Mouse (Mus musculus) left cerebral cortex, adult 18-20 months (tissue): ENCODE measurements around the gene Ccdc175. TPM values are rescaled to one million over a fixed set of nuclear protein-coding genes. Genes with fewer than 3 reads are reported as not detected.

Experiments used
- DNase-seq, 2 experiments: peaks; one replicate each; pipeline ENCODE4 v3.0.0; 2021 to 2022; ENCODE audit warnings: low spot score in 2 of 2, mixed read lengths in 1 of 2
- total RNA-seq, 2 experiments: library from RNA; stranded (reverse); gene quantifications; 2 replicates each; pipeline ENCODE4 v1.2.3; 2021

The Ccdc175 gene
- total RNA-seq, 2 experiments from 2014 or later, result not detected

DNA sequence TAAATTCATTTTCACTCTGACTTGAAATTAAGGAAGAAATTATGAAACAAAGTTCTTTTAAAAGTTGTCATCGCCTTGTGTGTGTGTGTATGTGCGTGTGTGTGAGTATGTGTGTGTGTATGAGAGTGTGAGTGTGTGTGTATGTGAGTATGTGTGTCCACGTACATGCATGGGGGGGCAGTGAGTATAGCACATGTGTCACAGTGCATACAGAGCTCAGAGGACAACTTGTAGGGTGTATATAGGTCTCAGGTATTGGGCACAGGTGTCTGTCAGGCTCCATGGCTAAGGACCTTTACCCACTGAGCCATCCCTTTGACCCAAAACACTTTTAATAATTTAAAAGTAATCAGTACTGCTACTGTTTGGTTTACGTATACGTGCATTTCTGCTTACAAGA, 80.8 kb downstream of the Ccdc175 start:
- DNase-seq, result no peak

DNA sequence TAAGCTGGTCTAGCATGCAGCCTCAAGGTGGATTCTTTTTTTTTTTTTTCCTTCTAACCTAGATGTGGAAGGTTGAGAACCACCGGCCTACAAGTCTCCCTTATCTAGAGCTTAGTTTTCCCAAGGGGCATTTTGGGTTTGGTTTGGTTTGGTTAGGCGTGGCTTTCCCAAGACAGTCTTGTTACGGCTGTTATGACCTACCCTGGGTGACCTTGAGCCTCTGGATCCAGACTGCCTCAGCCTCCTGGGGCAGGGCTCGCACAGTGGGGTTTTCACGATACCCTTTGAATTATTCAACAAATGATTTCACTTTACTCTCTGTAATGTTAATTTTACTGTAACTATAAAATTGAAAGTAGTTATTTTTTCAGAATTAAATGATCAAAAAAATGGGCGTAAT, 82.1 kb downstream of the Ccdc175 start:
- no peak for DNase-seq

DNA sequence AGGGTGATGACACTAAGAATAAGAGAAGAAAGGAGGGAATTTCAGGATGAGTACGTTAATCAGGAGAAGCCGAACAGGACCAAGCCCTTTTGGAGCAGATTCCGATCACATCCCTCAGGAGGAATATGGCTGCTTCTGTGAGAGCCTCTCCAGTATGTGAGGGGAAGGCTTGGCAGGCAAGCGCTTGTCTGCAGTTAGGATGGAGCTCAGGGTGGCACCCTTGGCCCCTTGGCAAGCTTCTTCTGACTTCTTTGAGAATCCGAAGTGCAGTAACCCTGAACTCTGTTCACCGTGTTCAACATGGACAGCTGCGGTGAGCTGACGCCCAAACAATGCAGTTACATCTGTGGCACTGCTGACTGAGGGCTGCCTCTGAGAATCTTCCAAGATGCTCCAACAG, 87.9 kb downstream of the Ccdc175 start:
- DNase-seq, result no peak

DNA sequence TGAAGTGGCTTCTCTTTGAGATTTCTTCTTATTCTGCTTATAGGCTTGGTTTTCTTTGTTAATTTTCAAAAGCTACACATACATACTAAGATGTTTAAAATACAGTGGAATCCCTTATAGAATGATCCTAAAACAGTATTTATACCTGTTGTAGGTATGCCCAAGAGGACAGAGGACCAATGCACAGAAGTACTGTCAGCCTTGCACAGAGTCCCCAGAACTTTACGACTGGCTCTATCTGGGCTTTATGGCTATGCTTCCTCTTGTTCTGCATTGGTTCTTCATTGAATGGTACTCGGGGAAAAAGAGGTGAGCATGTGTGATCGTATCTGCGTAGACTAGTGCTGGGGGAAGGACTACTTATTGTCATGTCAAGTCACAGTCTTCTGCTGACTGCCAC, 95.0 kb downstream of the Ccdc175 start:
- DNase-seq, result no peak

DNA sequence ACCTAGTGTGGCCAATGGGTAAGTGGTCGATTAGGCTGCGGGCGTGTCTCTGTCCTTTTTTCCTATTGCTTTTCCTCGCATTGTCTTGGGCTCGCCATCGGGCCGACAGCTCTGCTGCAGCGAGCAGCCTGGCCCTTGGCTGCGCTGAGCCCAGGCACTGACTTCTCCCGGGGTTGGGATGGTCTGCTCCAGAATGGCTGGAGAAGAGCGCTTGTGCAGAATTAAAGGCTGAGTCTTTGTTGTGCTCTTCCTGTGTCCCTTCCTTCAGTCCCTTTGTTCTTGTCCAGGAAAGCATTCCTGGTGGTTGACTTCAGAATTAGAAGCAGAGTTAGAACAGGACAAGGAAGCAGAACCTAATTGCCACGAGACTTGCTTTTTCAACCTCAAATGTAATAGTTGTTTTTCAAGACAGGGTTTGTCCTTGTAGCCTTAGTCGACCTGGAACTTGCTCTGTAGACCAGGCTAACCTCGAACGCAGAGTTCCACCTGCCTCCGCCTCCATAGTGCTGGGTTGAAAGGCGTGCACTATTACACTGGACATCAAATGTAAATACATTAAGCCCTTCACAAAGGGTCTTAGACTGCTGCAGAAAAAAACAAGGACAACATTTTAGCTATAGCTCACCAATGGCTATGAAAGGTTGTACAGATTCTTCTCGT, 98.5 kb downstream of the Ccdc175 start:
- no peak for DNase-seq

DNA sequence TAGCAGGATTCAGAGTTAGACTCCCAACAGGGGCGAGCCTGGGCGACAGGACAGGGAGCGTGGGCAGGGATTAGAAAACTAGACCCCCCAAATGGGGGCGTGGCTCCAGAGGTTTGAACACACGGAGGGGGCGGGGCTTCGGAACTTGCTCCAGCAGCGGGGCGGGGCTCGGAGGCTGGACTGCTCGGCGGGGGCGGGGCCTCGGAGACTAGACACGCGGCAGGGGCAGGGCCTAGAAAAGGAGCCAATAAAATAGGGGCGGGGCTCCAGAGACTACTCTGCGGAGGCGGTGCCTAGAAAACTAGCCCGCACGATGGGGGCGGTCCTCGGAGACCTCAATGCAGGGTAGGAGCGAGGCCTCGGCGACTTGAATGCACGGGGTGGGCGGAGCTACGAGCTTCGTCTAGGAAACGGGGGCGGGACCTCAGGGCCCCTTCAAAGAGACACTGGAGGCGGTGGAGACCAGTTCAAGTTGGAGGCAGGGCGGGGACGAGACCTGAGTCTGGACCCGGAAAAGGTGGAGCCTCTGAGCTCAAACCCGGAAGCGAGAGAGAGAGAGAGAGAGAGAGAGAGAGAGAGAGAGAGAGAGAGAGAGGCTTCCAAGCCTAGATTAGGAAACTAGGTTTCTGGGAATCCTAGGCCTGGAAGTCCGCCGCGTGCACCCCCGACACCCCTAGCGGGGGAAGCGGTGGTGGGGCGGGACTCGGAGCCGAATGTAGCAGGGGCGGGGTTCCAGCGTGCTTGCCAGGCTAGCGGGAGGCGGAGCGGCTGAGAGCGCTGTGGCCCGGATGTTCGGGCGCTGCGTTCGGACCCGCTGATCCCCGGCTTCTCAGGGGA, 99.3 kb downstream of the Ccdc175 start, which contains the start of the genes L3hypdh and Jkamp:
Gene L3hypdh, minus strand, starts transcription at position 111 of the 837 bp plus-strand sequence.
Gene Jkamp, plus strand, starts transcription at position 261 of the 837 bp plus-strand sequence.
- DNase-seq, result peak; percentile 98

DNA sequence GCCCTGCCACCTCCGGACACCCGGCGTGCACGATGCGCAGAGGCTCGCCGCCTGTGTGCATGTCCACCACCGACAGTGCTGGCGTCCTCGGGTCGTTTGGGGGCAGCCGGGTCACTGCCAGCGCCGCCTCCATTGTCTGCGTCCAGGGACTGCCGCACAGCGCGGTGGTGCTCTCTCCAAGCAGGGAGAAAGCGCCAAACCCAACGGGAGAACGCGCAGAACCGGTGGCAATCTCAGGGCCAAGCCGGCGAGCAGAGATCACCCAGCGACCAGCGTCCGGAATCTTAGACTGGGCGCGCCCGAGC, 99.9 kb downstream of the Ccdc175 start:
- DNase-seq, result no peak

DNA sequence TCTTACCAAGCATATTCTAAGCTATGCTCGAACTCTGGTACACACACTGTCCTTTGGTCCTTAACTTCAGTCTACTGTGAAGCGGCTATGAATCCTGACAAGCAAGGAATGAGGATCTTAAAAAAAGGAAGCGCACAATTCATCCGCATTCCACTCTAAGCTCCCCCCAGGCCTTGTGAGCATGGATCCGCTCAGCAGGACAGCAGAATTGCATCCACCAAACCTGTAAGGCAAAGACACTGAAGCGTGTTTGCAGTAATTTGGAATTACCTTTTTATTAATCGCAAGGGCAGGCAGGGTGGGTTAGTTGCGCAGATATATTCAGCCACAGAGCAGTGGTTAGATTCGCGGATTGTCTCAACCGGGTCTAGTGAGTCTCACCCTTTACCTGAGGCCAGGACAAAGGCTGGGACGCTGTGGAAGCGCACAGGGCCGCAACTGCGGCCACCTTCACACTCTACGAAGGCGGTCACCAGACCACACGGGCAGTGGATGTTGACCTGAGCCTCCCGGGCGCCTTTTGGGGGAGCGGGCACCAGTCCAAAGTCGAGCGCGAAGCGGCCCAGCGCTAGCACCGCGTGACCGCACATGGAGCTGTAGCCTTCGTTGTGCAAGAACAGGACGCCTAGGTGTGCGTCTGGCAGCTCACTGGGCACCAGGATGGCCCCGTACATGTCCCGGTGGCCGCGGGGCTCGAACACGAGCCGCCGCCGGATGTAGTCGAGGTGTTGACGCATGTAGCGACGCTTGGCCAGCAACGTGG, 100.4 kb downstream of the Ccdc175 start:
- no peak for DNase-seq

DNA sequence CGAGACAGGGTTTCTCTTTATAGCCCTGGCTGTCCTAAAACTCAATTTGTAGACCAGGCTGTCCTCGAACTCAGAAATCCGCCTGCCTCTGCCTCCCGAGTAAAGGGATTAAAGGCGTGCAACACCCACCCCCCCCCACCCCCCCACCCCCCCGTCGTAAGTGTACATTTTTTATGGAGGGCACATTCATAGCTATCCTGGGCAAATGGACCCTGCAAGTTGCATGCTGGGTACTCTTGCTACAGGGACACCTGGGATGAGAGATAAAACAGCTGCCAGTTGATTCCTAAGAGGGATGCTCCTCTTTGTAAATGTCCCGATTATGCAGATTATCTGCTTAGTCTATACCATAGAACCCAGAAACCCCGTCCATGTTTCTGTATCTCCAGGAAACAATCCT, 101.6 kb downstream of the Ccdc175 start:
- DNase-seq, result no peak

DNA sequence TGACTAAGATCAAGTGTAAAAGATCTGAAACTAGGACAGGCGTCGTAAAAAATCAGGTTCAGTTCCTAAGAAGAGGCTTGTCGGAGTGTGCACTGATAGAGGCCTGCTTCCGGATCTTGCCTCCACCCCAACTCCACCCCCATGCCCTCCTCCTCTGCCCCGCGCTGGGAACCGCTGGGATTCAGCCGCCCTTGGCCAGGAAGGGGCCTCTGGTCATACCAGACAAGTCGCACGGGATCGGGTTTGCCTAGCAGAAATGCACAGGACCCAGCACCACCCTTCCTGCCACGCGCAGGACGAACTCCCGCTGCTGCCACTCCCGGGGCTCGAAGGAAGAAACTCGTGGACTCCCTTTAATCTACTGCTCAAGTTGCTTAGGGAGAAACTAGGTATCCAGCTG, 102.5 kb downstream of the Ccdc175 start:
- no peak for DNase-seq

DNA sequence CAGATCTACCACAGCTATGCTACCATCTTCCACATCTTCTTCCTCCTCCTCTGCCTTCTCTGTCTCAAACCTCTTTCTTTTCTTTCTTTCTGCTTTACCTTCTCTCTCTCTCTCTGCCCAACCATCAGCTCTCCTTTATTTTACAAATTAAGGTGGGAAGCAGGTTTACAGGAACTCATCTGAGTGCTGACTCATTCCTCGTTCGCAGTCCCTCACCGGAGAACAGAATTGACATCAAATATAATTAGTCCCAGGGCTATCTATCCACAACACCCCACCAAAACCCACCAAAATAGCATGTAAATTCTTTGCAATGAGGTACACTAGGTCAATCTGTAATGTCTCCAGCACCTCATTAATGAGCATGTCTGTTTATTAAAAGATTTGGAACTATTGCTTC, 102.9 kb downstream of the Ccdc175 start:
- DNase-seq, result no peak

DNA sequence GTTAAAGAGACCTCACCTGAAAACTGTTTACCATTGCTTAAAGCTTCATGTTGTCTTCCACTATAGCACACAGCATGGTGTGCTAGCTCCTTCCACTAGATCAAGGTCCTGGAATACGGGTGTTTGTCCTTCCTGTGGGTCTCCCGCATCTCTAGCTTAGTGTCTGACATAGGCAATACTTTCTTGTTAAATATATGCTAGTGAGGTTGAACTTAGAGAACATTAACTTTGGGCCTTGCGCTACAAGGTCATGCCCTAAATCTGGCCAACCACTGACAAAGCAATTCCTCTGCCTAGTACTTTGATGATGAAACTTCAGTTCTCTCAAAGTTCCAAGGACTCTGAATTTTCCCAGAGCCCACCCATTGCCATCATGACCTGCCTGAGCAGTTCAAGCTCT, 106.6 kb downstream of the Ccdc175 start:
- no peak for DNase-seq

DNA sequence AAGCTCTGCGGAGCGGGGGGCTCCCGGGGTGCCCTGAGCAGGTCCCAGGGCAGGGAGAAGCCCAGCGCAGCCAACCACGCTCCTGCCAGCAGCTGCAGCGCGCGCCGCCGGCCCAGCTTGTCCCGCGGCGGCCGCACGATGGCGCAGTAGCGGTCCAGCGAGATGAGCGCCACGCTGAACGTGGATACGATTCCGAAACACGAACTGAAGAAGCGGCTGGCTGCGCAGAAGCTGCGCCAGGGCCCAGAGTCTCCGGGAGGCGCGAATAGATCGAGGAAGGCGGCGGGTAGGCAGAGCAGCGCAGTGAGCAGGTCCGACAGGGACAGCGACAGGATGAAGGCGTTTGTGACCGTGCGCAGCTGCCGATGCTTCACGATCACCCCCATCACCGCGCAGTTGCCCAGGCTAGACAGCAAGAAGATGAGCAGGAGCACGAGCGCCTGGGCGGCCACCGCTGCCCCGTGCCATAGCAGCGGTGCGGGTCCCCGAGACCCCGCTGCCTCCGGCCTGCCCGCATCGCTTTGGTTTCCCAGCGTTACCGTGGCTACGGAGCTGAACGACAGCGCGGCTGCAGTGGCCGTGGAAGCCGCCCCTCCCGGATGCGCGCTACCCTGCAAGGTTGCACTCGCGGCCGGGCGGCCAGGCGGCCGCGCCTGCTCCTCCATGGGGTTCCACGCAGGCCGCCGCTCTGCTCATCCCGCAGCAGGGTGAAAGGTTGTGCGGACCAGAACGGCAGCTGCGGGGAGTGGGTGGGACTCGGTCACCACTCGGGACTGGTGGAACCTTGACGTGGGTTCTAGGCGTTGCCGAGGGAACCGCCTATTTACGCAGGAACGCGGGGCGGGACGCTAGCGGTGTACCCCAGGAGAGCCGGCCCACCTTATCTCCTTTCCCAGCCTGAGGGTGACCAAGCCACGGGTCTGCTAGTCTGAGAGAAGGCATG, 114.2 kb downstream of the Ccdc175 start, which contains the start of gene Gpr135:
Gene Gpr135, minus strand, starts transcription at position 799 of the 943 bp plus-strand sequence.
- DNase-seq, result peak; percentile 86 to 91

DNA sequence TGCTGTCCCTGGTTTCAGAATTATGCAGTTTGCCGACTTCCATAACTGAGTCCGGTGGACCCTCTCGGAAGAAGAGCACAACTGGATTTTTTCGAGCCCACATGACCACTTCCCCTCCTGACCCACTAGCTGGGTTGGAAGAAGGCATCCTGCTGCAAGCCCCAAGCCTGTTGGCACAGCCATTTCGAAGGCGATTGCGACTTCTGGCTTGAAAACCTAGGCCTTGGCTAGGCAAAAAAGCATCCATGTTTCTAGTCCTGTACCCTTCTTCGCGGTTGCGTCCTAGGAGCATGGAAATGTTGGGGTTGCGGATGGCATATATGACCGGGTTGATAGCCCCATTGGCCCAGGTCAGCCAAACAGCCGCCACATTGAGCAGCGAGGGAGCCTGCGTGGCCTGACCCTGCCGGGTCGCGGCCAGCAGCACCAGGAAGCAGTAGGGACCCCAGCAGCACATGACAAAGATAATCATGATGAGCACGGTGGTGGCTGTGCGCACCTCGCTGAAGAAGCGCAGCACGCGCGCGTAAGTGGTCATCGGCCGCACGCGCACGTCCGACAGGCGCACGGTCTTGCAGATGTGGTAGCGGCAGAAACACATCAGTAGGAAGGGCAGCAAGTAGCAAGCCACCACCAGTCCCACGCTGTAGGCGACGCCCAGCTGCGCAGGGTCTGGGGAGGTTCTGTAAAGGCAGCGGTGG, 115.1 kb downstream of the Ccdc175 start:
- peak in 1 of 2 experiments; percentile 9 for DNase-seq

DNA sequence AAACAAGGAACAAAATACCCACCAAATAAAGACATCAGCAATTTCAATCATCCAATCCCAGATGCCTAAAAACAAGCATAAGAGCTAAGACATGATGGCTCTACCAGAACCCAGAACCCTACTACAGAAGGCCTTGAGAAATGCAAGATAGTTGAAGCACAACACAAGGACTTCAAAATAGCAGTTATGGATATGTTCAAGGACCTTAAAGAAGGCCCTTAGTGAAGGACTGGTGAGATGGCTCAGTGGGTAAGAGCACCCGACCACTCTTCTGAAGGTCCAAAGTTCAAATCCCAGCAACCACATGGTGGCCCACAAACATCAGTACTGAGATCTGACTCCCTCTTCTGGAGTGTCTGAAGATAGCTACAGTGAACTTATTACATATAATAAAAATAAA, 127.0 kb downstream of the Ccdc175 start:
- no peak for DNase-seq

DNA sequence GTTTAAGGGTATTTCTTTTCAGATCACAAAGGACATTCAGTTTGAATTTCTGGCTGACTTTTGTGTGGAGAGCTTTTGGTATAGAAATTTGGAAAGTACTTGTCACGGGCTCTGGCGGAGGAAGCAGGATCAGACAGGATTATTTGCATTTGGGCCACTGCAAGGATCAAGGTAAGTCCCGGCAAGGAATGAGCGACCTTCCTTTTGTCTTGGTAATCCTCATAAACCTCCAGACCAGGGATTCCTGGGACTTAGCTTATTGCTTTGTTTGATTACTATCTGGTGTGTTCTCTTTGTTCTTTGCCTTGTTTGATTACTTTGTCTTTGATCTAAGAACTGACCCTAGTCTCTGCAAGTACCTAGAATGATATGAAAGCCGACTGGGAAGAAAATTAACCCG, 131.0 kb downstream of the Ccdc175 start:
- no peak for DNase-seq

DNA sequence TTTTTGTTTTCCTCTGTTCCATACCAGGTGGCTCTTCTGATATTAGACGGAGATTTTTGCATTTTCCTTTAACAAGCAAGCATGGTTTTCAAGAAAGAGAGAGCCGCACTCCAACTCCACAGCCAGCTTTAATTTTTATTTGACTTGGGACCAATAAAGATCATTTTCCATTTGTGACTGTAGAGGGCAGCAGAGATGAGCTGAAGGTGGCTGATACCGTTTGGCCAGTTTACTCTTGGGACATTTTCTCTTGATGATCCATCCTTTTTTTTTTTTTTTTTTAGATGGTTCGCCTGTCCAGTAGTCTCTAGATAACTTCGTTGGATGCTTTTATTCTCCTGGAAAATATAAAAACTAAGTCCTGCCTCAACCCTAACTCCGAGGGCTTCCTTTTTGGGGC, 131.5 kb downstream of the Ccdc175 start:
- no peak for DNase-seq

DNA sequence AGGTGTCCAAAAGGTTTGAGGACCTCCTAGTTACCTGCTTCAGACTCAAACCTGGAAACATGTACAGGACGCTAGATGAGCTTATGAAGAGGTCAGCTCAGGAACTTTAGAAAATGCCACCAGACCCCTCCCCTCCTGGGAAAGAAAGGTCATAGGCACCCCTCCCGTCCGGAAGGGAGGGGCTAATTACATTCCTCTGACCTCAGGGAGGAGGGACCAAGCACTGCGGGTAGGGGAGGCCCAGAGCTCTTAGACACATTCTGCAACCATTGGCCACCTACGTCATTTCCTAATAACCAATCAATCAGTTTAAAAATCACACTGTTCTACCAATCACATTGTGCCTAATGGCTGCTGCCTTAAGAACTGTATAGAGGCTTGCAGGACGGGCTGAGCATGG, 132.3 kb downstream of the Ccdc175 start:
- DNase-seq, result no peak
